Mouse (Mus musculus): ENCODE measurements around the gene Kcnmb4. TPM values are rescaled to one million over a fixed set of nuclear protein-coding genes. Genes with fewer than 3 reads are reported as not detected.

Kcnmb4 gene
- total RNA-seq, 1 experiment: 1.8 TPM

GRCm38 (mm10) chr10:116374111-116374510 lies 99.6 kb downstream of the Kcnmb4 start:
- TF ChIP-seq CHD2 (IDR thresholded peaks at IDR 0.05; ENCODE audit: low read depth, low read length) (no peak), MAFK (IDR thresholded peaks at IDR 0.05; ENCODE audit: insufficient read depth, low read depth, low read length) (no peak), ZC3H11A (IDR thresholded peaks at IDR 0.05; ENCODE audit: borderline replicate concordance, low read depth, low read length) (no peak), HCFC1 (IDR thresholded peaks at IDR 0.05; ENCODE audit: borderline replicate concordance, insufficient read depth, low read length) (no peak), ZNF384 (IDR thresholded peaks at IDR 0.05; ENCODE audit: low read depth, low read length) (no peak)
- H3K4me1 ChIP-seq (ENCODE audit: control insufficient read depth in 2 of 2, insufficient read depth in 2 of 2, low read length in 2 of 2, poor library complexity in 1 of 2): peaks cover 0 to 6% of the 10 kb centered on the region in 2 experiments; a peak in 1 of 4 replicates
- DNase-seq (ENCODE audit: low read depth, low spot score): no peak
- H3K4me3 ChIP-seq (ENCODE audit: insufficient read depth in 1 of 2, low read depth in 1 of 2, low read length in 2 of 2, poor library complexity in 1 of 2, severe bottlenecking in 1 of 2): no peak overlapping the region
- H3K9me3 ChIP-seq (ENCODE audit: control insufficient read depth, insufficient read depth, low read depth, low read length): no peaks in the 10 kb centered on the region
- H3K27ac ChIP-seq (ENCODE audit: insufficient read depth, low read depth, low read length, poor library complexity, severe bottlenecking): no peak overlapping the region
- no peaks in the 10 kb centered on the region for H3K36me3 ChIP-seq (ENCODE audit: control insufficient read depth, insufficient read depth, low read length, poor library complexity, severe bottlenecking)
- H3K9ac ChIP-seq (ENCODE audit: insufficient read depth, low read depth, low read length, poor library complexity, severe bottlenecking): no peak overlapping the region
- in situ Hi-C loops (cut with MboI; ENCODE audit: low sequenced_read_pairs in 2 of 2, unreplicated experiment in 2 of 2): no loop called here

DNA sequence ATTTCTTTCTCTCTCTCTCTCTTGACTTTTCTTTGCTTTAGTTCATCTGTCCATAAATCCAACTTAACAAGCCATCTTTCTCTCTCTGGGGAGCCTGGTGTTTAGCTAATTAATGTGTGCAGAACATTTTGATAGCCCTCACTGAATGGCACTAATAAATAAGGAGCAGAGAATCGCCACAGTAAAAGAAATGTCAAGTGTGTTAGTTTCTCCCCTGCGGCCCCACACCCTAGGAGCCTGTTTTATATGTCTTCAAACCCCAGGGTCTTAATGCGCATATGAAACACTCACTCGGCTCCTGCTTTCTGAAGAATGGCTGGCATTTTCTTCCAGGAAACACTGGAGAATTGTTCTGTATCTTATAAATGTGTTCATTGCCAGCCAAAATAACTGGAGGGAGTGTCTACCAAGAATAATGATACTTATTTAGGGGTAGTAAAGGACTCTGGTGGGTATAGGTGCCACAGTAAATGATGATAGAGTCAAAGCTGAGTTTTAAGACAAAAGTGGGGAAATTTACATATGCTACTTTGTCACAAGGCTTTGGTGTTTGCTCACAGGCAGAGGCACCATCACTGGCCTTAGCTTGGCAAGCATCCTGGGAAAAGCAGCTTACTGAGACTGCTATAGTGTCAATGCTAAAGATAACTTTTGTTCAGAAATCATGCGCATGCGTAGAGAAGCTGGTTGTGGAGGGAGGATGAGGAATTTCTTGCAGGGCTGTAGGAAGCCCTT lies 102.5 kb downstream of the Kcnmb4 start:
- H3K4me3 ChIP-seq (ENCODE audit: insufficient read depth in 1 of 2, low read depth in 1 of 2, low read length in 2 of 2, poor library complexity in 1 of 2, severe bottlenecking in 1 of 2): no peak overlapping the region
- no peaks in the 10 kb centered on the region for H3K36me3 ChIP-seq (ENCODE audit: control insufficient read depth, insufficient read depth, low read length, poor library complexity, severe bottlenecking)
- no peak for TF ChIP-seq CHD2 (IDR thresholded peaks at IDR 0.05; ENCODE audit: low read depth, low read length)
- TF ChIP-seq ZC3H11A (IDR thresholded peaks at IDR 0.05; ENCODE audit: borderline replicate concordance, low read depth, low read length): no peak
- TF ChIP-seq MAFK (IDR thresholded peaks at IDR 0.05; ENCODE audit: insufficient read depth, low read depth, low read length): no peak
- no peak for TF ChIP-seq HCFC1 (IDR thresholded peaks at IDR 0.05; ENCODE audit: borderline replicate concordance, insufficient read depth, low read length)
- no peak for TF ChIP-seq ZNF384 (IDR thresholded peaks at IDR 0.05; ENCODE audit: low read depth, low read length)
- in situ Hi-C loops (cut with MboI; ENCODE audit: low sequenced_read_pairs in 2 of 2, unreplicated experiment in 2 of 2): no loop called here
- H3K4me1 ChIP-seq (ENCODE audit: control insufficient read depth in 2 of 2, insufficient read depth in 2 of 2, low read length in 2 of 2, poor library complexity in 1 of 2): peaks cover 0 to 6% of the 10 kb centered on the region in 2 experiments; a peak in 1 of 4 replicates
- H3K27ac ChIP-seq (ENCODE audit: insufficient read depth, low read depth, low read length, poor library complexity, severe bottlenecking): no peak overlapping the region
- H3K9ac ChIP-seq (ENCODE audit: insufficient read depth, low read depth, low read length, poor library complexity, severe bottlenecking): no peak overlapping the region
- H3K9me3 ChIP-seq (ENCODE audit: control insufficient read depth, insufficient read depth, low read depth, low read length): no peaks in the 10 kb centered on the region
- no peak for DNase-seq (ENCODE audit: low read depth, low spot score)

Other genes starting within 250 kb of the Kcnmb4 start
- gene Ptprb, start 198.4 kb downstream of the Kcnmb4 start, total RNA-seq (2012; rRNA removed): 0.16 and 0.62 TPM in 2 replicates
- gene Cnot2, start 107.6 kb upstream of the Kcnmb4 start, total RNA-seq (2012; rRNA removed): 65.2 and 80.5 TPM in 2 replicates

Measured in ES-E14 (cell line).